Mouse (Mus musculus) thymus, adult 2 months (tissue): ENCODE results near the gene Gm10273.

Experiments
- CTCF ChIP-seq: fragments of 200-500 bp; IDR thresholded peaks from 2 replicates; pipeline ENCODE4 v1.5.1; 2012; ENCODE audit warnings: mild to moderate bottlenecking, control low read depth, low read length, moderate library complexity, borderline replicate concordance; ENCODE audit not compliant: control insufficient read depth, poor library complexity, insufficient read depth; ENCODE audit errors: extremely low read depth
- POLR2A ChIP-seq: fragments of 200-500 bp; IDR thresholded peaks from 2 replicates; pipeline ENCODE4 v1.6.1; 2012; ENCODE audit warnings: mild to moderate bottlenecking, low read length, control low read depth, moderate library complexity; ENCODE audit not compliant: control insufficient read depth, poor library complexity, insufficient read depth; ENCODE audit errors: extremely low read depth

DNA sequence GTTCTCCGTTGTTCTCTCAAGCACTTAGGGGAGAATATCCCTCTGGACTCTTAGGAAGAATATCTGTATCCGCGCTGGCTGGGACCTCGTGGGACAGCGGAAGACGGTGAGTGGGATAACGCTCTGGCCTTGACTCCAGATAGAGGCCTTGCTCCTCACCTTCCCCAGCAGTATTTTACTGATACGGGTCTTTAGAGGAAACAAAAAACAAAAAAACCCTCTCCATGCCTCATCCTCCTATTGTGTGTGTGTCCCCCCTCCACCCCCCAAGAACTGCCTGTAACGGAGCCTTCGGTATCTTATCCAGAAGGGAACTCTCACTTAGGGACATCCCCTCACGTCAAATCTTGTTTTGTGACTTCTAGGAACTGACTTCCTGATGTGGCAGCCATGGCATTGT lies 46.3 kb downstream of the Gm10273 start, which contains the start of gene Oit3:
- no peak for TF ChIP-seq CTCF
- no peak for TF ChIP-seq POLR2A
